Mouse (Mus musculus) hematopoietic stem cell, adult 5-6 weeks (primary cell): ENCODE results near the gene Ppcdc. TPM values are rescaled to one million over a fixed set of nuclear protein-coding genes. Genes with fewer than 3 reads are reported as not detected.
"Not testable (repeated sequence)": the region's sequence is repeated elsewhere in the genome, so short reads cannot be mapped to it uniquely, and the experiment has no call there.

Experiments used
- ATAC-seq, 2 experiments: fragments of 125-278 bp in 1 of 2; replicated peaks in 1 of 2; 2 replicates each; pipeline ENCODE4 v1.8.0; 2016 to 2017; ENCODE audit warnings: inconsistent platforms in 2 of 2, mild to moderate bottlenecking in 2 of 2, moderate number of reproducible peaks in 2 of 2, low read depth in 1 of 2, moderate TSS enrichment in 1 of 2; ENCODE audit not compliant: low FRiP score in 2 of 2, poor library complexity in 2 of 2, severe bottlenecking in 2 of 2, insufficient read depth in 1 of 2, low TSS enrichment in 1 of 2
- total RNA-seq: library from RNA; stranded (forward); fragments of 172-1452, 232-1000 nt; gene quantifications from 2 replicates; pipeline ENCODE4 v1.2.3, GENCODE M21; 2017

Gene Ppcdc
- total RNA-seq, 1 experiment from 2014 or later, result 29.9 TPM

DNA sequence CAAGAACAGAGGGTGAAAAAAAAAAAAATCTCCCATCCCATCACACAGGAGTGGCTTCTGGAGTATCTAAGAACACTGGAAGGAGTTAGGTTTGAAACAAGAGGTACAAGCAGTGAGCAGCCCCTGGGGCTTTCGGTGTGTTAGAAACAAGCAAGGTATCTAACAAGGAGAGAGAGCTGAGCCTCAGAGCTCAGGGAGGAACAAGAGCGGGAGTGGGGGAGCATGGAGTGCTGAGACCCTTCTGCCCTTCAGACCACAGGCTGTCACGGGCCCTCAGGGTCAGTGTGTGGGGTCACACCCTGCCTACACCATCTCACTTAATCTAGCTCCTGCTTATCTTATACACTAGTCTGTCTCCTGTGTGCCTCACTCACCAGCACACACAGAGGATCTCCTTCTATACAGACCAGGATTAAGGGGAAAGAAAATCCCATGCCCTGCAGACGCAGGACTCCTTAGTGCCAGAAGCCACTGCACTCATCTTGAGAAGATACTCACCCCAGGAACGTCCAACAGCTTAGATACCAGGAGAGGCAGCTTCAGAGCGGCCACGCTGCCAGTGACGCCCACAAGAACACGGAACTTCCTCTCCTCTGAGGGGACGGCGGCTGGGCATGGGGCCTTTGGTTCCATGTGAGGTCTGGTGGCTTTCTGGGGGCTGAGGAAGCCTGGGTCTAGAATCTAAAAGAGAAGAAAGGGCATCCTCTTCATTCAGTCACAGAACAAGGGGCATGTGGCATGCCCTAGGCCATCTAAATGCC lies 5.3 kb downstream of the Ppcdc start:
- peak; percentile 29 to 34; a peak in 1 of 4 replicates for ATAC-seq

DNA sequence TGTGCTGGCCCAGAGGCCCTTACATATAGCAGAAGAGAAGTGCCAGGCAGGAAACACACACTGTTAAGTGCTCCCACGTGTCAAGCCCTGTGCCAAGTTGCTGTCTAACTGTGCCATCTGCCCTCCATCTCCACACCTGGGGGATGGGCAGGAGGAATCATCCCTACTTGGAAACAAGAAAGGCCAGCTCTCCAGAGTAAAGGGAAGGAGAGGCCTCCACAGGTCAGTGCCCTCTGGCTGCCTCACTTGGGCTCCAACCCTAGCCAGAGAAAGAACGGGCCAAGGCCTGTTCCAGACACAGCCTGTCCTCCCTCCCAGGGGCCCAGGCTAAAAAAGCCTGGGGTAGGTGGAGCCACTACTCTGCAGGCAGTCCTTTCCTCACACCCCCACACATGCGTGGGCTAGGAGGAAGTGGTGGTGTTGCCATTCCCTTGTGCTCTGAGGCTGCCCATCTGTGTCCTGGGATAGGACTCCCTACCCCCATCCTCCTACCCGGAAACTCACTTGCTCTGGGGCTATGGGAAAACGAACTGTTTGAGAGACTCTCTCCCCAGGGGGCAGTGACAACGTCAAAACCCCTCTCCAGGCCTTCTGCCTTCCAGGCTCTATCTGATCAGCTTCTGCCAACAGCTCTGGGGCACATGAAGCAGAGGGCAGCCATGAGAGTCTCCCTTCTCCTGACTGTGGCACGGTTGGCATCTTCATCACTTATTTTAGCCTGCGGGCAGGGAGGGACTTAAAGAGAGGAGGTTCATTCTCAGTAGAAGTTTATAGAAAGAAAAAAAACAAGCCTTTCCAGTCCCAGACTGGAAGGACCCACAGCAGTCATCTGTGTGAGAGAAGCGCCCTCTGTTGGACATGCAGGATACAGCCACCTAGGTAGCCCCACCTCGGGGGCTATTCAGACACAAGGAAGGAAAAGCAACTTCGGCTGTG lies 6.6 kb downstream of the Ppcdc start:
- ATAC-seq, result peak; percentile 76 to 86

DNA sequence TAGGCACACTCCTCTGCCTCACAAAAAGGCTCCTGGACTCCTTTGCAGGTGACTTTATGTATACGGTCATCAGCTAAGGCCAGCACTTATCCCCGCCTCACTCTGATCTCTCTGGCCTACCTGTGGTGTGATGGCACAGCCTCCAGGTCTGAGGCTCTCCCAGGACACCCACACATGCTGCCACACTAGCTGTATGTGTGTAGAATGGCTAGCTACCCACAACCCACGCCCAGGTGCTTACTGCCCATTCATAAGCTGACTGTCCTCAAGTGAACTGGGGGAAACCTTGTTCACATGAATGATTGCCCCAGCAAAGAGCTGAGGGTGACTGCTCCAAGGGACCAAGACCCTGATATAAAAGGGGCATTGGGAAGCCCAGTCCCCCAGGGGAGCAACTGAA lies 7.4 kb downstream of the Ppcdc start:
- no peak for ATAC-seq

DNA sequence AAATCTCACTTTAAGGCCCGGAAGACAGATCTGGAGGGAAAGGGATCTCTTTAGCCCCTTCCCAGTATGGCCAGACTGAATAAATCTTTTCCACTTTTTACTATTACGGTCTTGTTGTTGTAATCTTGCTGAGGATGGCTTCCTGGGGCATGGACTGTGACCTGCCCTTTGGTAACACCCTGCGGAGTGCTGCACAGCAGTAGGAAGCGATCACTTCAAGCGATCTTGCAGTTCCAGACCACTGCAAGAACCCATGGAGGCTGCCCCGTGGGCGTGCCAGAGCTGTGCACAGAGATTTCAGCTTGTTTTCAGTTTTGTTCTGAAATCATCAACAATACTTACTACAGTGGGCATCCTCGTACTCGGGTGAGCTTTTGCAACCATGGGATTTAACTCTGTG lies 8.7 kb downstream of the Ppcdc start:
- no peak for ATAC-seq

DNA sequence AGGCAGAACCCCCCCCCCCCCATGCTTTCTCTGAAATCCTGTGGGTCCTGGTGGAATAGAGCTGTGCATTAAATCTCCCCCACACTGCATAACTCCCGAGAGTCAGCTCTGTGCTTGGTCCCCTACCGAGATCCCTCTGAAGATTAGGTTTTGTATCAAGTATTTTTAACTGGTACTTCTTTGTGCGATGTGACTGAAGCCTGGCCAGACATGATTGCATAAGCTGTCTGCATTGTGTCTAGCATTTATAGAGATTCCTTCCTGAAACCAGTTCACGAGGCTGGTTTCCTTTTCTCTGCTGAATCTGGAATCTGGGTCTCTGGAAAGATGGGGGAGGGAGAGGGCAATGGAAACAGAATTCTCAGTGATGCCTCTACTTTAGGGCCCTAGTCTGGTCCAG lies 11.5 kb downstream of the Ppcdc start:
- ATAC-seq, result no peak

DNA sequence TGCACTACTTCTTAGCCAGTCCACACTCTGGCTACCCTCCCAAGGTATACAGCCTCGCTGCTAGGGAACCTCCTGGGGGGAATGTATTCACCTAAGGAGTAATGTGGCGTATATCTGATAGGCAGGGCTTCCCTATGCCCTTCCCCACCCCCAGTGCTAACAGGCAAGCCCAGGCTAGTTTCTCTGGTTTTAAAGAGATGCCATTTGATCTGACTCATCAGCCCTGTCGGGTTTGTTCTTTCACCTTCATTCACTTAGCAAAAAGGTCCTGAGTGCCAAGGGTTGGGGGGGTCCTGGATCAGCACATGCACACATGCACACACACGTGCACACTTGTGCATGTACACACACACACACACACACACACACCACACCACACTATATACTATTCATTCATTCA lies 12.0 kb downstream of the Ppcdc start:
- ATAC-seq, result no peak

DNA sequence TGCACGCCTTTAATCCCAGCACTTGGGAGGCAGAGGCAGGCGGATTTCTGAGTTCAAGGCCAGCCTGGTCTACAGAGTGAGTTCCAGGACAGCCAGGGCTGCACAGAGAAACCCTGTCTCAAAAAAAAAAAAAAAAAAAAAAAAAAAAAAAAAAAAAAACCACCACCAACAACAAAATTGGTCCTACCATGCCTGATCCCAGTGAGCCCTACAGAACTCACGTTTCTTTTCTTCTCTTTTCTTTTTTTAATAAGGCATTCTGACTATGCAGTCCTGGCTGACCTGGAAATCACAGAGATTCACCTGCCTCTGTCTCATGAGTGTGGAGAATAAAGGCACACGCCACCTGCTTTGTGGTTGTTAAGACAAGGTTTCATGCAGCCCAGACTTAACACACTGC lies 12.8 kb downstream of the Ppcdc start:
- ATAC-seq, result not testable (repeated sequence)

DNA sequence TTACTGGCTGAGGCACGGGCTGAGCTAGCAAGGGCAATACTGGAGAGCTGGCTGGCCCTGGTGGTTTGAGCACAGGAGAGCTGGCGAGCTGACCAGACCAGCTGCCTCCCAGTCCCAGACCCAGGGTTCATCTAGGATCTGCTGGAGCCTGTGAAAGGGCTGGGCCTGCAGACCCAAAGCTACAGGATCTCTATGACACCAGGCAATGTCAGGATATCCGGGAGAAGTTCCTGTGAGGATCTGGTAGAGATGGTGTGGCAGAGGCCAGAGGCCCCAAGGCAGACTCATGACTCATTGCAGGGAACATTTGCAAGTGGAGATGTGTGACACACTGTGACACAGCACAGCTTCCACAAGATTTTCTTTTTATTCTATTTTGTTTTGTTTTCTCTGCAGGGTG lies 14.8 kb downstream of the Ppcdc start:
- no peak for ATAC-seq

DNA sequence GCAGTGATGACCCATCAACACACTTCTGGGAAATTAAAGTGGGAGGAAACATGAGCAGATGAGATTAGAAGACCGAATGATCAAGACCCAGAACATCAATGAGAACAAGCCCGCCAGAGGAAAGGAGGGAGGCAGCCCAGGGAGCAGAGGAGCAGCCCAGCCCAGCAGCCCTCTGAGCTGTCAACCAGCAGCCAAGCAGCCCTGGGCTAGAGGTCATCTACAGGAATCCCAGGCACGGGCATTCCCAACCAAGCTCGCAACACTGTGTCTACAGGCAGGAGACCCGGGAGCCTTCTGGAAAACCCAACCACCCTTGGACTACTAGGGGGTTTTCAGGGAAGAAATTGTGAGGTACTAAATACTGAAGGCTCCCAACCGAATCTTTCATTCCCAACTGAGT lies 15.9 kb downstream of the Ppcdc start:
- ATAC-seq, result no peak

DNA sequence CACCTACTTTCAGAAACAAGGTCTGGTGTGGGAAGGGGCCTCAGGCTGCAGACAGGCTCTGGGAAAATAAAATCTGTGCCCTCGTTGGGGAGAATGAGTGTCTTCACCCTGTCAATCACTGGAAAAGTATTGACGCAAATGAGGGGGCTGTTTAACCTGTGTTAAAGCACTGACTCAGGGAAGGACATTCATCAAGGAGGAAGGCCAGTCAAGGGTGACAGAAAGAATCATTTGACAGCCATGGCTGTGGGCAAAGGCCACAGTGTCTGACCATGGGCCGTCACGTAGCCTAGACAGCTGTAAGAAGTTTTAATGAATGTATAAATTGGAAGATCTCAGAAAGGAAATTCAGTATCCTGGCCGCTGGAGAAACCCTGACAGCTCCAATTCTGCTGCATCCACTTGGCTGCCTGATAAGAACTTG lies 18.2 kb downstream of the Ppcdc start:
- no peak for ATAC-seq

DNA sequence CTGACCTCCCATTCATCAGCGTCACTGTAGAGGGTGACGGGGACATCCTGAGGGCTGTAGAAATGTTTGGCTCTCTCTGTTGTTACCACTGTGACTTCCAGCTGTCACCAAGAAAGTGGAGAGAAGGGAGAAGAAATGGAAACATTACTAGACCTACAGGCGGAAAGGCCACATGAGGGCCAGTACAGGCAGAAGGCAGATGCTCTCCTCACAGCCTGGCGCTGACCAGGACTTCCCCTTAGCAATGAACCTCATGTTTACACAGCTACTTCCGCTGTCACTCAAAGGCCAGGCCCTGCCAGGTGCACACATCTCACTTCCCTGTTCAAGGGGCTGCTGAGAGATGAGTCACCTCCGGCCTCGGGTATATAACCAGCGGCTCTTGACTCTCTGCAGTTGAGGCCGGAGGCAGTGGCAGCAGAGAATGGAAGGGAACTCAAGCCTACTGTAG lies 18.8 kb downstream of the Ppcdc start:
- ATAC-seq, result peak; percentile 92 to 94

DNA sequence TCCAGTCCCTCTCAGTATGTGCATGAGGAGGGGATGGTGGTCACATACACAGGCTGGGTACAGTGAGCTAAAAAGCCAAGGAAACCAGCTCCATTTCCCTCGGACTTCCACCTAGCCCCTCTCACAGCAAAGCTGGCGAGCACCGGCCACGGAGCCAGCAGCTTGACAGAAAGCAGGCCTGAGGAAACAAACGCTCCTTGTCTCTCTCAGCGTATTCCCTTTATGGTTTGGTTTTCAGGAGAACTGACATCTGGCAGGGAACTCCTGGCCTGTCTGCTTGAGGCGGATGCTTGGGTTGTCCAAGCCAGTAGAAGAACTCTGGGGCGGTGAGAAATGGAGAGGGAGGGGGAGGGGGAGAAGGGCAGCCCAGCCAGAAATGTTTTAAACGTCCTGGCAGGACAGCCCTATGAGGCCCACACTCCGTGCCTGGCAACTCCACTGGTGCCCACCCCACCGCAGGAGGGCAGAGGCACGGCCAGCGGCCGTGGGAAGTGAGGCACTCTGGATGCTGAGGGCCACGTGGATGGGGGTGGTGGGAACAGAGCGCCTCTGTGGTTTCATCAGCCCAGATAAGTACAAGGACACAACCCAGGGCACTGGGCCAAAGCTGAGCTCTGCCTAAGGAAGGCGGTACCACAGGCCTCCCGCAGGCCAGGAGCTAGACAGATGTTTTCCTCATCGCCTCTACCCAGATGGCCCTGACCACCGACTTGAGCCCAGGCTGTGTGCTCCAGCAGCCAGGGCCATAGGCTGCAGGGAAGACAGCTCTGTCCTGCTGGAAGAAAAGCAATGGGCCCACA lies 19.4 kb downstream of the Ppcdc start:
- peak; percentile 63 to 65 for ATAC-seq

DNA sequence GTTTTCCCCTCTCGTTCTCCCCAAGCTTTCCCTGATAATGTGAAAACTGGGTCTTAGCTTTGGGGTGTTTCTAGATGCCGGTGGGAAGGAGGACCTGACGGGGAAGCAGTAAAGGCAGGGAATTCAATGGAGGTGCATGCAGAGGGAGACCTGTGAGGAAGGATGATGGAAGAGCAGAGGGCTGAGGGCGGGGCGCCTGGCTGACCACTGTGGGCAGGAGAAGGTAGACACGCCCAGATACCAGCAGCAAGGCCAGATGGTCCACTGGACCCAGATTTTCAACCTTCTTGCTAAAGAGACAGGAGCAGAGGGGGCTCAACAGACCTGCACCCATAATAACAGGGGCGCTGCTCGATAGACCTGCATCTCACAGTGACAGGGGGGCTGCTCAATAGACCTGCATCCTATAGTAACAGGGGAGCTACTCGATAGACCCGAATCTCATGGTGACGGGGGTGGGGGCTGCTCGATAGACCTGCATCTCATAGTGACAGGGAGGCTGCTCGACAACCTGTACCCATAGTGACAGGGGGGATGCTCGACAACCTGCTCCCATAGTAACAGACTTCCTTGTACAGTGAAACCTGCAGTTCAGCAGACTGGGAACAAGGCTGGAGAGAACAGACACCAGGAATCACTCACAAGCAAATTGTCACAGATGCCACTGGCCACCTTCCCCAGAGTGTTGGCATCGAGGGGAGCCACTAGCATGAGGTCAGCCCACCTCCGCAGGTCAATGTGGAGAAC lies 20.2 kb downstream of the Ppcdc start:
- no peak for ATAC-seq

DNA sequence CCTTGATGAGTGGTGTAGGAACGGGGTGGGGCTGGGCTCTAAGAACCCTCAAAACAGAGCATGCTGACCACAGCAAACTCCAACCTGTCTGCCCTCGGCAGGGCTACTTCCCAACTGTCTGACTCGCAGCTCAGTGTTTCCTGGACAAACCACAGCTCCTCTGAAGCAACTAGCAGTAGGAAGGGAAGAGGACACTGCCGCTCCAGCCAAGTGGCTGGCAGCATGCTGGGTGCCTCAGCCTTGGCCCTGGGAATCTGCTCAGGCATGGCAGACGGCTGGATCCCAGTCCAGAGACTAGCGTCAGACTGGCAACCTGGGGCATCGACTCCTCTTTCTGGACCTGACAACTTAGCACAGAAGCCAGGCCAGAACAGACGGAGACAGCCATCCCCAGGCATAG lies 22.6 kb downstream of the Ppcdc start:
- ATAC-seq, result no peak

DNA sequence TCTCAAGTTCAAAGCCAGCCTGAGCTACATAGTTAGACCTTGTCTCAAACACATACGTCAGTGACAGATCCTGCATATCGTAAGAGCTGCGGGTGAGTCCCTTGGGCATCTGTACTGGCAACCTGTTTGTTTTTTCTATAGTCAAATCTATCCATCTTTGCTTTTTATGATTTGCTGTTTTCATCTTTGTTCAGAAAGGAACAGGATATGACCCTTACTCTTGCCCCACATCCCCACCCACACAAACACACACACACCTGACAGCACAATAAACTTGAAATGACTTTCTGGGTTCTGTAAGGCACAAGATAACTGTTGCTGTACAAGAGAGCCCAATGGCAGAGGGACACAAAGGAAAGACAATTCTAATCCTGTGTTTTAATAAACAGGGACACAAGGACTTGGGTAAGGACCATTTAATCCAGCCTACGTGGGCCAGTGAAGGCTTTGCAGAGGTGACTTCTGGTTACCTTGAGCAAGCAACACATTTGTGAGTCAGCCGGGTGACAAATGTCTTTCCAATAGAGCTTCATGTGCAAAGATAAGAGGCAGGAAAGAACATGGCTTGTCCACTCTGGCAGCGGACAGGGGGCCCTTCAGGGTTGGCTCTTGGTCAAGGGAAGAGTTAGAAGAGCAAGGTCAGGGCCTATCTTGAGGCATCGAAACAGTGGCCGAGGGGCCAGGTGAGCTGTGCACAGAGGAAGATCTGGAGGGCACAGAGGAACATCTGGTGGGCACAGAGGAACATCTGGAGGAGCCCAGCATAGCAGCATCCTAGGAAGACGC lies 32.6 kb downstream of the Ppcdc start:
- no peak for ATAC-seq

DNA sequence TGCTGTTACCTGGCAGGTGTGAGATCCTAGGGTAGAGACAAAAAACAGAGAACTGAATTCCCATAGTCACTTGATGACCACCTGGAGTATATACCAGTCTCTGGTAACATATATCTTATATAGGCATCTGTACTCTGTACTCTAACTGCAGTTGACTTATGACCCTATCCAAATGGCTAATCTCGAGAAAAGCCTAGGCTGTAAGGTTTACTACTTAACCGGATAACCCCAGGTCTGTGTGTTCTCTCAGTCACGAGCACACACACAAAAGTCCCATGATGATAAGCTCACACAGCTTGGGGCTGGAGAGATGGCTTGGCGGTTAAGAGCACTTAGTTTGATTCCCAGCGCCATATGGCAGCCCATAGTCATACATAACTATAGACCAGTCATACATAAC lies 33.5 kb downstream of the Ppcdc start:
- ATAC-seq, result no peak
